Mouse (Mus musculus) midbrain, embryonic 14.5 days (tissue): Measurements from ENCODE around the gene Il18rap. TPM values are rescaled to one million over a fixed set of nuclear protein-coding genes. Genes with fewer than 3 reads are reported as not detected.

Experiments
- ATAC-seq: fragments of 200-750 bp; cut with Nextera tagmentation; 2 replicates; pipeline ENCODE4 v1.8.0; 2017; ENCODE audit warnings: moderate number of reproducible peaks, moderate library complexity; ENCODE audit not compliant: low FRiP score, low TSS enrichment
- DNase-seq: peaks from one replicate; pipeline ENCODE4 v3.0.0-alpha.2; 2015
- H3K27ac ChIP-seq: fragments of 300-500 bp; sonication (generic); replicated peaks from 2 replicates; pipeline ENCODE4 v1.5.1; 2014; ENCODE audit warnings: mild to moderate bottlenecking, low read depth, low read length, moderate library complexity
- H3K27me3 ChIP-seq: fragments of 300-500 bp; sonication (generic); 2 replicates; pipeline ENCODE4 v1.6.1; 2014; ENCODE audit warnings: low read length, control low read depth, mixed read lengths; ENCODE audit not compliant: control insufficient read depth, insufficient read depth
- H3K36me3 ChIP-seq: fragments of 300-500 bp; sonication (generic); 2 replicates; pipeline ENCODE4 v1.6.1; 2014; ENCODE audit warnings: low read length, control low read depth; ENCODE audit not compliant: control insufficient read depth, insufficient read depth
- H3K4me1 ChIP-seq: fragments of 300-500 bp; sonication (generic); 2 replicates; pipeline ENCODE4 v1.6.1; 2014; ENCODE audit warnings: mild to moderate bottlenecking, antibody characterized with exemption, low read length, control low read depth; ENCODE audit not compliant: control insufficient read depth, insufficient read depth
- H3K4me2 ChIP-seq: fragments of 300-500 bp; sonication (generic); 2 replicates; pipeline ENCODE4 v1.6.1; 2014; ENCODE audit warnings: mild to moderate bottlenecking, low read length, moderate library complexity
- H3K4me3 ChIP-seq: fragments of 300-500 bp; sonication (generic); replicated peaks from 2 replicates; pipeline ENCODE4 v1.5.1; 2014; ENCODE audit warnings: low read depth, low read length
- H3K9ac ChIP-seq: fragments of 300-500 bp; sonication (generic); replicated peaks from 2 replicates; pipeline ENCODE4 v1.6.1; 2014; ENCODE audit warnings: mild to moderate bottlenecking, low read length, moderate library complexity
- H3K9me3 ChIP-seq: fragments of 300-500 bp; sonication (generic); 2 replicates; pipeline ENCODE4 v1.6.1; 2016; ENCODE audit warnings: low read length, control low read depth, mixed read lengths; ENCODE audit not compliant: control insufficient read depth
- WGBS: fragments of 180-500 bp; shearing (Covaris S2); extraction: QIAGEN DNeasy Blood & Tissue Kit; methylation state at CpG from one replicate; pipeline ENCODE4 v1.1.7; 2014; 5-methylcytosine and 5-hydroxymethylcytosine counted together
- polyA plus RNA-seq: library from polyadenylated mRNA; unstranded; fragments of >200 nt; fragmentation: Nextera tagmentation; extraction: Ambion mirVana; gene quantifications from 2 replicates; pipeline ENCODE4 v1.2.1, GENCODE M21; 2014

The Il18rap gene
- polyA plus RNA-seq, 1 experiment from 2014 or later, result 0.16 TPM

DNA sequence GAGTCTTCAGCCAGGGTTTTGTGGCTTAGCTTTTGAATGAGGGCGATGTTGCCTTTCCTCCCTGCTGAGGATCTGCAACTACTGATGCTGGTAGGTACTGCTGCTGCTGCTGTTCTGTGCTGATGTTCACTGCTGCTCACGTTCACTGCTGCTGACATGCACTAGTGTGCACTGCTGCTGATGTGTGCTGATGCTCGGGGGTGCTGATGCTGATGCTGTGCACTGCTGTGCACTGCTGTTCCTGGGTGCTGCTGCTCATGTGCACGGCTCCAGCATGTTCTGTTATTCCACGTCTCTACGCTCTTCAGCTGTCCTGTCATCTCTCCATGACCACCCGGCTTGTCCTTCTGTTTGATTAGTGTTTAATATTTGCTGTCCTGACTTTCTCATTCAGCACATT is 7.8 kb downstream of the Il18rap start:
- no peak overlapping the region for H3K27ac ChIP-seq
- no peaks in the 10 kb centered on the region for H3K9me3 ChIP-seq
- ATAC-seq, result no peak
- H3K36me3 ChIP-seq, result no peaks in the 10 kb centered on the region
- no peak overlapping the region for H3K9ac ChIP-seq
- no peaks in the 10 kb centered on the region for H3K4me1 ChIP-seq
- DNase-seq, result no peak
- H3K4me3 ChIP-seq, result no peak overlapping the region
- no peaks in the 10 kb centered on the region for H3K27me3 ChIP-seq
- no peak overlapping the region for H3K4me2 ChIP-seq
- WGBS, result 87% methylated on average over 7 of the region's 7 CpGs

DNA sequence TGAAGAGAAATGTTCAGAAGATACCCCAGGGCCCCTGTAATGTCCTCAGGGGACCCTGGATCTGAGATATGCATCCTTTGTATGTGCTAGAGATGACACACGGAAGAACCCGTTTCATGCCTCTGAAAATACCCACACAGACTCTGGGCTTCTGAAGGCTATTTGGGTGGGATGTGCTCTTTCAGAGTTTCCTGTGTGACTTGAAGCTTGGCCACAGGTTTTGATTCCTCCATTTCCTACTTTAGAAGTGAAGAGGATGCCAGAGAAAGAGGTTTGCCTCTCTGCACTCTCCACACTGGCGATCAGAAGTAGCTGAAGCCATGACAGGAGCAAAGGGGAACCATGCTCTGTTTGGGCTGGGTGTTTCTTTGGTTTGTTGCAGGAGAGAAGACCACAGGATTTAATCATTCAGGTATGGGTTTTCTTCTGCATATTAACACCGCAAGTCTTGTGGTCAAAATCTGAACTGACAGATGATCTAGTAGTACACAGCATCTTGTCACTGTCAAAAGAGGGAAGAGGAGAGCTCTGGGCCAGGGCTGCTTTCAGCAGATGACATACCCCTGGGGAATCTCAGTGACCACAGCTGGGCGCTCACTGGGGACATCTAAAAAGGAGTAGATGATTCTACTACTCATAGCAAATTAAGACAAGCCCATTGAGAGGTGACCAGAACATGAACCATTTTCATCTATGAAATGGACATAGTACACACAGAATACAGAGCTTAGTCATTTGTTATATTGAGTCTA is 9.0 kb downstream of the Il18rap start:
- DNase-seq, result no peak
- Histone ChIP-seq H3K4me3 (no peak overlapping the region), H3K4me2 (no peak overlapping the region), H3K9ac (no peak overlapping the region), H3K27ac (no peak overlapping the region), H3K27me3 (no peaks in the 10 kb centered on the region), H3K4me1 (no peaks in the 10 kb centered on the region), H3K36me3 (no peaks in the 10 kb centered on the region), H3K9me3 (no peaks in the 10 kb centered on the region)
- ATAC-seq, result no peak
- WGBS, result 88% methylated on average over 5 of the region's 5 CpGs

DNA sequence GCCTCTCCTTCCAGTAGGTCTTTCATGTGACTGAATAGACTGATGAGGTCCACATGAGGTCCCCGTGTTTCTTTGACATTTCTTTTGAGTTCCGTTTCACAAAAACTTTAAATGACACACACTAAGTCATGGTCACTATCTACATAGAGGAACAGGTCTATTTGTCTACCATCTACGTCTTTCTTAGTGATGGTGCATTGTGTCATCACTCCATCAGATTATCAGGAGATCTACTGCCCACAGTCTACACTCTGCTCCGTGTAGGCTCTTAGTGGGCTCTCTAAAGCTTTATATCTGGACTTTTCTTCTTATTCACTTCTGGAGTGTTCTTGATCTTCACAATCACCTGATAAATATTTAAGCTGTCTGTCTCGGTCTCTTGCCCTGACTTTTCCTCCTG is 14.1 kb downstream of the Il18rap start:
- no peak overlapping the region for H3K4me2 ChIP-seq
- no peaks in the 10 kb centered on the region for H3K27me3 ChIP-seq
- H3K36me3 ChIP-seq, result no peaks in the 10 kb centered on the region
- H3K4me1 ChIP-seq, result no peaks in the 10 kb centered on the region
- 88% methylated on average over 5 of the region's 5 CpGs for WGBS
- ATAC-seq (no peak), DNase-seq (no peak)
- no peak overlapping the region for H3K4me3 ChIP-seq
- no peaks in the 10 kb centered on the region for H3K9me3 ChIP-seq
- no peak overlapping the region for H3K27ac ChIP-seq
- no peak overlapping the region for H3K9ac ChIP-seq

DNA sequence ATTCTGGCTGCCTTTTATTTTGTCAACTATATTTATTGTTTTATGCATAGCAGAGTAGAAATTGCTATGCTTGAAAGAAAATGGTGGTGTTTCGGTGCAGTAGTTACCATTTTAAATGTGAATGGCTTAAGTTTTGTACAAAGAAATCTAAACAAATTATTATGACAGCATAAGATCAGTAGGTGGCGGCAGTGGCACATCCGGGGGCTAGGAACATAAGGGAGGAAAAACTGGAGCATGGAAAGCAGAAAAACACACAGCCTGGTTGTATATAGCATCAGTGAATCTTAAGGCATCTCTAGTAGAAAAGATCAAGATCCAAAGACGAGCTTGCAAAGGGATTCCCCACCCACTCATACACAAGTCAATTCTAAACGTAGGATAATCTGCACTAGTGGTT is 22.4 kb downstream of the Il18rap start:
- H3K4me3 ChIP-seq, result no peak overlapping the region
- WGBS, result 85% methylated on average over 5 of the region's 5 CpGs
- no peak overlapping the region for H3K4me2 ChIP-seq
- DNase-seq (peak; percentile 19), ATAC-seq (no peak)
- no peaks in the 10 kb centered on the region for H3K4me1 ChIP-seq
- no peak overlapping the region for H3K9ac ChIP-seq
- H3K36me3 ChIP-seq, result no peaks in the 10 kb centered on the region
- H3K27me3 ChIP-seq, result no peaks in the 10 kb centered on the region
- no peak overlapping the region for H3K27ac ChIP-seq
- no peaks in the 10 kb centered on the region for H3K9me3 ChIP-seq

DNA sequence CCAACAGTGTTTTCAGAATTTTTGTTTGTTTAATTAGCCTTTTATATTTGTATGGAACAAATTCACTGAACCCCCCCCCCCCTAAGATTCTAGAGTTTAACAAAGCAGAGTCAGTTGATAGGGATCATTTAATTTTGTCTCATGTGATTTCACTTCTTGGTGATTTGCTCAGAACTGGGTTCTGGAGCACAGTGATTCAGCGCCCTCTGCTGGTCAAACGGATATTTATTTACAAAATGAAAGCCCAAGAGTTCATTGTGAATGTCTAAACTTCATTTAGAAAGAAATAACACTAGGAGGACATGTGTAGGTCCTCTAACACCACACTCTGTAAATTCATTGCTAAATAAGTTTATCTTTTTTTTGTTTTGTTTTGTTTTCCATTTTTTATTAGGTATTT is 29.5 kb downstream of the Il18rap start:
- Histone ChIP-seq H3K4me1 (no peaks in the 10 kb centered on the region), H3K9ac (no peak overlapping the region), H3K4me3 (no peak overlapping the region), H3K27me3 (no peaks in the 10 kb centered on the region), H3K36me3 (no peaks in the 10 kb centered on the region), H3K4me2 (no peak overlapping the region), H3K9me3 (no peaks in the 10 kb centered on the region), H3K27ac (no peak overlapping the region)
- peak; percentile 91 for DNase-seq
- ATAC-seq, result no peak
- WGBS, result 0% methylated on average over 2 of the region's 2 CpGs

DNA sequence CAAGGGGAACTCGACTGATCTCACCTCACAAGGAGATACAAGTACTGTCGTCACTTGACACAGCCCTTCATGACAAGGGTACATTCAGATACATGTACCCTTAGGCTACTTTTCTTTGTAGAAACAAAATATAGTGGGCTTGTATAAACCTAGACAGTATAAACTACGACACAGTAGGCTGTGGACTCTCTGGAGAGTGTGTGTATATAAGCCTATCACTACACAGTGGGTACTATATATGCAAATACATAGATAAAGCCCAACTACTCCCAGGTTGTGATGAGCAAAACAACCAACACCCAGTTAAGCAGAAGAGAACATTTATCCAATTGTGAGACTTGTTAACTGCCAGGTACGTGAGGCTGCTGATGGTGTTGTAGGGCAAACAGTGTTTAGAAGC is 31.5 kb downstream of the Il18rap start:
- no peak for DNase-seq
- Histone ChIP-seq H3K27ac (no peak overlapping the region), H3K9ac (no peak overlapping the region), H3K9me3 (no peaks in the 10 kb centered on the region), H3K4me1 (no peaks in the 10 kb centered on the region), H3K4me2 (no peak overlapping the region), H3K4me3 (no peak overlapping the region), H3K27me3 (no peaks in the 10 kb centered on the region), H3K36me3 (no peaks in the 10 kb centered on the region)
- WGBS, result 82% methylated on average over 4 of the region's 4 CpGs
- no peak for ATAC-seq

DNA sequence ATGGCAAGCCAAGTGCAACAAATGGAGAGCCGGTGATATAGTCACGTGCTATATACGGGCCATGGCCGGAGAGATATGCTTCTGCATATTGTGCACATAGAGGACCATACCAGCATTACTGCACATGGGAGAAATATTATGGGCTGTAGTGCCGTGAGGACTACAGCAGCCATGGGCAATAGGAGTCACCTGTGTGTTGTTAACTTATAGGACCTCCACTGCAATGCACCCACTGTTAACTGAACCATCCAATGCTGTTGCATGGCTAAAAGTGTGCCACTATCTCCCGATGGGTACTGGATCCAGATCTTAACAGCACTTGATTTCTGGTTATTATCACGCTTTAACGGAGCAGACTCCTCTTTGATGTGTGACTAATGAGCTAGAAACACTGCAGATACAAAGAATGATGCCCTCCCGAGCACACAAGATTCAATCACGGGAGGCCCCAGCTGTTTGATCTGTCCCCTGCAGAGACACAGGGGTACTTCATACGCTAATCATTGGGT is 32.0 kb downstream of the Il18rap start:
- Histone ChIP-seq H3K9ac (no peak overlapping the region), H3K9me3 (no peaks in the 10 kb centered on the region), H3K4me2 (no peak overlapping the region), H3K36me3 (no peaks in the 10 kb centered on the region), H3K27me3 (no peaks in the 10 kb centered on the region), H3K4me3 (no peak overlapping the region), H3K27ac (no peak overlapping the region), H3K4me1 (no peaks in the 10 kb centered on the region)
- ATAC-seq, result no peak
- 57% methylated on average over 11 of the region's 11 CpGs for WGBS
- peak; percentile 54 for DNase-seq

DNA sequence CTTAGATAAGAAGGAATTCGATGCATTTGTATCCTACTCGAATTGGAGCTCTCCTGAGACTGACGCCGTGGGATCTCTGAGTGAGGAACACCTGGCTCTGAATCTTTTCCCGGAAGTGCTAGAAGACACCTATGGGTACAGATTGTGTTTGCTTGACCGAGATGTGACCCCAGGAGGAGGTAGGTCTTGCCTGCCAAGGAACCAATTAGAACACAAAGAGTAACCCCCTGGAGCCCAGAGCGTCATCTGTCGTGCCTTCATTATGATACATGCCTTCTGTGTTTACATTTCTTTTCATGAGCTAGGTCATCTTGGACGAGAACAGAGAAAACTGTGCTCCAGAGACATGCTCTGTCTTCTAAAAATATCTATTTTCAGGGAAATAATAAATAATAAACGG is 32.6 kb downstream of the Il18rap start:
- H3K9ac ChIP-seq, result no peak overlapping the region
- no peak overlapping the region for H3K4me3 ChIP-seq
- ATAC-seq (no peak), DNase-seq (peak; percentile 15)
- 60% methylated on average over 10 of the region's 10 CpGs for WGBS
- no peaks in the 10 kb centered on the region for H3K36me3 ChIP-seq
- no peak overlapping the region for H3K4me2 ChIP-seq
- 0 out of 2 replicates have a peak overlapping the region, but pooled peaks have one; percentile 32 for H3K27ac ChIP-seq
- no peaks in the 10 kb centered on the region for H3K27me3 ChIP-seq
- H3K9me3 ChIP-seq, result no peaks in the 10 kb centered on the region
- H3K4me1 ChIP-seq, result no peaks in the 10 kb centered on the region

DNA sequence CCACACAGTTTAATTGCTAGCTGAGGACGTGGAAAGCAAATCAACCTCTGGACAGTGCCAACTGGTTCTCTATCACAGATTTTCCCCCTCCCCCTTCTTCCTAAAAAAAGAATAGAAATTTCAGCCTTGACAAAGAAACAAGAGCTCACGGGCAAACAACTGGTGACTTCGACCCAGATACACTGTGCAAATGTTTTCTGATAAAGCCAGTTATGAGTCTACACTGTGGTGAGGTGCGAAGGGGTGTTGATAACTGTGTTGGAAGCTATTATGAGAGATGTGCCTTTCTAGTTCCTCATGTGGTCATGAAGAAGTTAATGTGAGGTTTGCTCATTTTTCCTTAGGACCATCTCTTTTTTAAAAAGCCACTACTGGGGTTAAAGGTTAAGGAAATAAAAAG is 54.2 kb downstream of the Il18rap start:
- DNase-seq, result no peak
- no peaks in the 10 kb centered on the region for H3K4me1 ChIP-seq
- no peaks in the 10 kb centered on the region for H3K27me3 ChIP-seq
- no peak overlapping the region for H3K9ac ChIP-seq
- H3K4me3 ChIP-seq, result no peak overlapping the region
- H3K4me2 ChIP-seq, result no peak overlapping the region
- no peak overlapping the region for H3K27ac ChIP-seq
- no peaks in the 10 kb centered on the region for H3K9me3 ChIP-seq
- 90% methylated on average over 4 of the region's 4 CpGs for WGBS
- H3K36me3 ChIP-seq, result no peaks in the 10 kb centered on the region
- no peak for ATAC-seq
